Mouse (Mus musculus) lung, embryonic 14.5 days (tissue): ENCODE measurements around the gene Rbbp8nl. TPM values are rescaled to one million over a fixed set of nuclear protein-coding genes. Genes with fewer than 3 reads are reported as not detected.

Experiments
- ATAC-seq: fragments of 200-750 bp; cut with Nextera tagmentation; 2 replicates; pipeline ENCODE4 v1.8.0; 2017; ENCODE audit warnings: mild to moderate bottlenecking, moderate TSS enrichment, moderate library complexity; ENCODE audit not compliant: insufficient read depth
- DNase-seq: peaks from one replicate; pipeline ENCODE4 v3.0.0-alpha.2; 2015
- H3K27ac ChIP-seq: fragments of 300-500 bp; sonication (generic); 2 replicates; pipeline ENCODE4 v1.5.1; 2014; ENCODE audit warnings: low read depth, mild to moderate bottlenecking, moderate library complexity
- H3K27me3 ChIP-seq: fragments of 300-500 bp; sonication (generic); 2 replicates; pipeline ENCODE4 v1.6.1; 2014; ENCODE audit warnings: low read length, control low read depth; ENCODE audit not compliant: insufficient read depth
- H3K36me3 ChIP-seq: fragments of 300-500 bp; sonication (generic); 2 replicates; pipeline ENCODE4 v1.6.1; 2014; ENCODE audit warnings: control low read depth; ENCODE audit not compliant: insufficient read depth
- H3K4me1 ChIP-seq: fragments of 300-500 bp; sonication (generic); 2 replicates; pipeline ENCODE4 v1.6.1; 2014; ENCODE audit warnings: antibody characterized with exemption, control low read depth; ENCODE audit not compliant: insufficient read depth
- H3K4me2 ChIP-seq: fragments of 300-500 bp; sonication (generic); 2 replicates; pipeline ENCODE4 v1.6.1; 2014; ENCODE audit warnings: mild to moderate bottlenecking
- H3K4me3 ChIP-seq: fragments of 300-500 bp; sonication (generic); 2 replicates; pipeline ENCODE4 v1.5.1; 2014; ENCODE audit warnings: low read depth, low read length
- H3K9ac ChIP-seq: fragments of 300-500 bp; sonication (generic); 2 replicates; pipeline ENCODE4 v1.6.1; 2014
- H3K9me3 ChIP-seq: fragments of 300-500 bp; sonication (generic); 2 replicates; pipeline ENCODE4 v1.6.1; 2016; ENCODE audit warnings: low read depth, low read length, control low read depth
- CTCF ChIP-seq: IDR thresholded peaks from 2 replicates; pipeline ENCODE4 v1.5.1; 2016; ENCODE audit warnings: antibody characterized with exemption, low read depth
- WGBS: fragments of 180-500 bp; shearing (Covaris S2); extraction: QIAGEN DNeasy Blood & Tissue Kit; methylation state at CpG from one replicate; pipeline ENCODE4 v1.1.7; 2014; 5-methylcytosine and 5-hydroxymethylcytosine counted together
- polyA plus RNA-seq: library from polyadenylated mRNA; unstranded; fragments of >200 nt; fragmentation: Nextera tagmentation; extraction: Ambion mirVana; gene quantifications from 2 replicates; pipeline ENCODE4 v1.2.1, GENCODE M21; 2014

The Rbbp8nl gene
- polyA plus RNA-seq, 1 experiment from 2014 or later: 2.3 TPM

GRCm38 (mm10) chr2:180250930-180251611 lies 38.6 kb downstream of the Rbbp8nl start:
- peak; percentile 99 for TF ChIP-seq CTCF
- Histone ChIP-seq H3K4me3 (no peak overlapping the region), H3K36me3 (no peaks in the 10 kb centered on the region), H3K4me2 (no peak overlapping the region), H3K27me3 (no peaks in the 10 kb centered on the region), H3K4me1 (no peaks in the 10 kb centered on the region), H3K27ac (no peak overlapping the region), H3K9ac (no peak overlapping the region), H3K9me3 (no peaks in the 10 kb centered on the region)
- WGBS: 22% methylated on average over 11 of the region's 11 CpGs
- DNase-seq (peak; percentile 94), ATAC-seq (peak; percentile 85)

DNA sequence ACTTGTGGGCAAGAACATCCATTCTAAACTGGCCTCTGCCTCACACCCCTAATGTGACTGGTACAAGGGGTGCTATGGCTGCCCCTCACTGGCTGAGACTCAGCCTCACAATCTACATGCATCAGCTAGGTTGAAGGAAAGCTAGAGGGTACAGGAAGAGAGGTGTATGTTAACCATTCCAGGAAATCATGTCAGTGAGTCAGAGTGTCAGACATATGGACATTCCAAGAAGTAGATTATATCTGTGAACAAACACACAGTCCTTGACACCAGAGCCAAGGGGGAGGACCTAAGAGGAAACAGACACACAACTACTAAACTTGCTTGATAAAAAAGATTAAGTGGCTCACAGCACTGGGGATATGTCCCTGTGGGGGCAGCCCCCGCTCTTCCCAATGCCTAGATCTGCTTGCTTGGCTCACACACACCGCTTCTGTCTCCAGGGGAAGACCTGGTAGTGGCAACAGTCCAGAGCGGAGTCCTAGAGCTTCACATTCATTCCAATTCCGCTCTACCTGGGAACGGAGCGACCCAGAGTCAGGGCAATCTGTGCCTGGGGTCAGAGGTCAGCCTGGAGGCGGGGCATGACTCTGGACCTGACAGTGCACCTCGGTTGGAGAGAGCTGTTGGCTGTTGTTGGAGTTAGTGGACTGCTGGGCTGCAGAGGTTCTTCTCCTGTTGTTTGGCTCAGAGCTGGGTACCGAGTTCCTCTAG lies 40.6 kb downstream of the Rbbp8nl start:
- H3K27ac ChIP-seq: no peak overlapping the region

GRCm38 (mm10) chr2:180247916-180248315 lies 41.8 kb downstream of the Rbbp8nl start:
- Histone ChIP-seq H3K9me3 (no peaks in the 10 kb centered on the region), H3K9ac (no peak overlapping the region), H3K27me3 (no peaks in the 10 kb centered on the region), H3K4me1 (no peaks in the 10 kb centered on the region), H3K4me2 (no peak overlapping the region), H3K4me3 (no peak overlapping the region), H3K36me3 (no peaks in the 10 kb centered on the region), H3K27ac (no peak overlapping the region)
- TF ChIP-seq CTCF: no peak
- no peak for DNase-seq
- no peak for ATAC-seq
- WGBS: 80% methylated on average over 5 of the region's 5 CpGs

More for the DNA sequence above, 40.6 kb downstream of the Rbbp8nl start:
- no peak overlapping the region for H3K4me2 ChIP-seq
- no peak overlapping the region; the same call in 1 of the 2 replicates for H3K9ac ChIP-seq
- H3K36me3 ChIP-seq: no peaks in the 10 kb centered on the region
- no peak for TF ChIP-seq CTCF
- no peaks in the 10 kb centered on the region for H3K4me1 ChIP-seq
- H3K27me3 ChIP-seq: no peaks in the 10 kb centered on the region
- H3K9me3 ChIP-seq: no peaks in the 10 kb centered on the region
- no peak overlapping the region for H3K4me3 ChIP-seq
- ATAC-seq: no peak
- 54% methylated on average over 9 of the region's 9 CpGs for WGBS
- no peak for DNase-seq

GRCm38 (mm10) chr2:180243108-180243507 lies 46.6 kb downstream of the Rbbp8nl start:
- Histone ChIP-seq H3K4me1 (no peaks in the 10 kb centered on the region), H3K27me3 (no peaks in the 10 kb centered on the region), H3K9ac (no peak overlapping the region), H3K4me3 (no peak overlapping the region), H3K4me2 (no peak overlapping the region), H3K36me3 (no peaks in the 10 kb centered on the region), H3K27ac (no peak overlapping the region), H3K9me3 (no peaks in the 10 kb centered on the region)
- 60% methylated on average over 4 of the region's 4 CpGs for WGBS
- DNase-seq (no peak), ATAC-seq (no peak)
- TF ChIP-seq CTCF: no peak

DNA sequence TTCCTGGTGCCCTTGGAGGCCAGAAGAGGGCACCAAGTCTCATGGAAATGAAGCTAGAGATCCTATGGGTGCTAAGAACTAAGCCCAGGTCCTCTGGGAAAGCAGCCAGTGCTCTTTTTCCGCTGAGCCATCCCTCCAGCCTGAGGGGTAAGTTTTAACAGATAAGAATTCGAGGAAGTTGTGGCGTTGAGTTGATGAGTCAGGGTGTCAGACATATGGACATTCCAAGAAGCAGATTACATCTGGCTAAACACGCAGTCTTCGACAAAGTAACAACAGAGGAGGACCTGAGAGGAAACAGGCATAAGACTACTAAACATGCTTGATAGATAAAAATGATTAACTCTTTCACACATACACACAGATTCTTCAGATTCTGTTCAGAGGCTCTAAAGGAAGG lies 51.1 kb downstream of the Rbbp8nl start:
- TF ChIP-seq CTCF: no peak

DNA sequence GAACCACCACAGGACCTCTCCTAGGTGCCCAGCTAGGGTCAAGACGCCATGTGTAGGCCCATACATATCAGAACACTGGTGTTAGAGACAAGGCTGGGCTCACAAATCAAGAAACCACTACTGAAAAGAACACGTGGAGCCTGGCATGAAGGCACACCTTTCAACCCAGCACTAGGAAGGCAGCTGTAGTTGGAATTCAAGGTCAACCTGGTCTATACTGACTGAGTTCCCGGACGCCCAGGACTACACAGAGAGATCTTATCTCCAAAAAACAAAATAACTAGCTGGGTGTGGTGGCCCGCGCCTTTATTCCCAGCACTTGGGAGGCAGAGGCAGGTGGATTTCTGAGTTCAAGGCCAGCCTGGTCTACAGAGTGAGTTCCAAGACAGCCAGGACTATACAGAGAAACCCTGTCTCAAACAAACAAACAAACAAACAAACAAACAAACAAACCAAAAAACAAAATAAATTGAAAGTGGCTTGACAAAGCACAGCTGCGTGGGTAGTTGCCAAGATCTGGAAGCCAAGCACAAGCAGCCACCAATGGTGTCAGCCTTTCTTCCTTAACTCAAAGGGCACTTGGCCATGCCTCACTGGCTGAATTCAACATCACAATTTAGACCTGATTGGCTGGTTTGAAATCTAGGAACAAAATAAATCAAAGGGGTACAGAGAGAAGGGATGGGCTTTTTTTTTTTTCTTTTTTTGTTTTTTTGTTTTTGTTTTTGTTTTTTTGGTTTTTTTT lies 51.9 kb downstream of the Rbbp8nl start:
- H3K27ac ChIP-seq: no peak overlapping the region
- no peak overlapping the region for H3K9ac ChIP-seq
- H3K4me3 ChIP-seq: no peak overlapping the region
- no peak for ATAC-seq
- TF ChIP-seq CTCF: no peak
- H3K36me3 ChIP-seq: no peaks in the 10 kb centered on the region
- no peak for DNase-seq
- H3K4me2 ChIP-seq: no peak overlapping the region
- peaks cover 35% of the 10 kb centered on the region for H3K4me1 ChIP-seq
- WGBS: 89% methylated on average over 7 of the region's 7 CpGs
- H3K9me3 ChIP-seq: no peaks in the 10 kb centered on the region
- no peaks in the 10 kb centered on the region for H3K27me3 ChIP-seq

More for the DNA sequence above, 51.1 kb downstream of the Rbbp8nl start:
- ATAC-seq (no peak), DNase-seq (no peak)
- H3K4me3 ChIP-seq: no peak overlapping the region
- H3K27me3 ChIP-seq: no peaks in the 10 kb centered on the region
- no peak overlapping the region for H3K4me2 ChIP-seq
- peaks cover 30% of the 10 kb centered on the region for H3K4me1 ChIP-seq
- no peaks in the 10 kb centered on the region for H3K36me3 ChIP-seq
- WGBS: 52% methylated on average over 5 of the region's 5 CpGs
- no peaks in the 10 kb centered on the region for H3K9me3 ChIP-seq
- no peak overlapping the region for H3K9ac ChIP-seq
- no peak overlapping the region for H3K27ac ChIP-seq

GRCm38 (mm10) chr2:180236930-180237329 lies 52.7 kb downstream of the Rbbp8nl start:
- 61% methylated on average over 3 of the region's 3 CpGs for WGBS
- DNase-seq: no peak

More at GRCm38 (mm10) chr2:180236930-180237329, 52.7 kb downstream of the Rbbp8nl start:
- ATAC-seq: no peak
- Histone ChIP-seq H3K27me3 (no peaks in the 10 kb centered on the region), H3K4me2 (no peak overlapping the region), H3K9ac (no peak overlapping the region), H3K4me3 (no peak overlapping the region), H3K27ac (no peak overlapping the region), H3K36me3 (no peaks in the 10 kb centered on the region), H3K9me3 (no peaks in the 10 kb centered on the region), H3K4me1 (peaks cover 35% of the 10 kb centered on the region)
- TF ChIP-seq CTCF: no peak
